Mouse (Mus musculus) limb, embryonic 14.5 days (tissue): ENCODE measurements around the gene Tfam. TPM values are rescaled to one million over a fixed set of nuclear protein-coding genes. Genes with fewer than 3 reads are reported as not detected.

Experiments
- ATAC-seq: fragments of 200-750 bp; cut with Nextera tagmentation; 2 replicates; pipeline ENCODE4 v1.8.0; 2017; ENCODE audit warnings: low read depth, moderate number of reproducible peaks, moderate TSS enrichment; ENCODE audit not compliant: low FRiP score
- DNase-seq: peaks from one replicate; pipeline ENCODE4 v3.0.0-alpha.2; 2015; ENCODE audit warnings: low spot score
- H3K27ac ChIP-seq: fragments of 300-500 bp; sonication (generic); replicated peaks from 2 replicates; pipeline ENCODE4 v1.5.1; 2014; ENCODE audit warnings: low read depth, mild to moderate bottlenecking, low read length, moderate library complexity, mixed read lengths
- H3K27me3 ChIP-seq: fragments of 300-500 bp; sonication (generic); 2 replicates; pipeline ENCODE4 v1.6.1; 2014; ENCODE audit warnings: low read length, mixed read lengths; ENCODE audit not compliant: control insufficient read depth, insufficient read depth
- H3K36me3 ChIP-seq: fragments of 300-500 bp; sonication (generic); 2 replicates; pipeline ENCODE4 v1.6.1; 2014; ENCODE audit warnings: mild to moderate bottlenecking, low read length, moderate library complexity, mixed read lengths; ENCODE audit not compliant: control insufficient read depth, insufficient read depth
- H3K4me1 ChIP-seq: fragments of 300-500 bp; sonication (generic); 2 replicates; pipeline ENCODE4 v1.6.1; 2014; ENCODE audit warnings: antibody characterized with exemption, low read length, mixed read lengths; ENCODE audit not compliant: control insufficient read depth, insufficient read depth
- H3K4me2 ChIP-seq: fragments of 300-500 bp; sonication (generic); replicated peaks from 2 replicates; pipeline ENCODE4 v1.6.1; 2014; ENCODE audit warnings: low read depth, mild to moderate bottlenecking, low read length, moderate library complexity; ENCODE audit not compliant: severe bottlenecking
- H3K4me3 ChIP-seq: fragments of 300-500 bp; sonication (generic); replicated peaks from 2 replicates; pipeline ENCODE4 v1.5.1; 2014; ENCODE audit warnings: low read length
- H3K9ac ChIP-seq: fragments of 300-500 bp; sonication (generic); 2 replicates; pipeline ENCODE4 v1.6.1; 2014; ENCODE audit warnings: mild to moderate bottlenecking, low read depth, low read length, moderate library complexity; ENCODE audit not compliant: severe bottlenecking
- H3K9me3 ChIP-seq: fragments of 300-500 bp; sonication (generic); 2 replicates; pipeline ENCODE4 v1.6.1; 2016; ENCODE audit warnings: low read length; ENCODE audit not compliant: control insufficient read depth
- POLR2A ChIP-seq: fragments of 200-500 bp; IDR thresholded peaks from 2 replicates; pipeline ENCODE4 v1.8.0; 2012; ENCODE audit warnings: inconsistent platforms, mild to moderate bottlenecking, moderate library complexity, borderline replicate concordance; ENCODE audit not compliant: insufficient read depth, insufficient read length; ENCODE audit errors: extremely low read depth
- WGBS: fragments of 180-500 bp; shearing (Covaris S2); extraction: QIAGEN DNeasy Blood & Tissue Kit; methylation state at CpG from one replicate; pipeline ENCODE4 v1.1.7; 2014; 5-methylcytosine and 5-hydroxymethylcytosine counted together
- polyA plus RNA-seq, 2 experiments: library from polyadenylated mRNA; depleted of rRNA in 1 of 2; stranded (reverse) in 1 of 2; unstranded in 1 of 2; fragments of >200 nt; fragmentation: Nextera tagmentation in 1 of 2; extraction: Ambion mirVana in 1 of 2; gene quantifications; 2 replicates each; pipeline versions ENCODE4 v1.2.1 to v1.2.3; 2012 to 2014

Tfam gene
- polyA plus RNA-seq, 2 experiments, result 28.4 to 58.7 TPM

GRCm38 (mm10) chr10:71200964-71201363 is 37.1 kb downstream of the Tfam start:
- no peak for DNase-seq
- Histone ChIP-seq H3K27me3 (no peaks in the 10 kb centered on the region), H3K4me1 (no peaks in the 10 kb centered on the region), H3K27ac (no peak overlapping the region), H3K9me3 (no peaks in the 10 kb centered on the region), H3K36me3 (no peaks in the 10 kb centered on the region), H3K4me2 (no peak overlapping the region), H3K9ac (no peak overlapping the region), H3K4me3 (no peak overlapping the region)
- ATAC-seq, result no peak
- TF ChIP-seq POLR2A, result no peak
- 52% methylated on average over 5 of the region's 5 CpGs for WGBS

- no peak overlapping the region for H3K4me3 ChIP-seq
- no peak for TF ChIP-seq POLR2A
- ATAC-seq (no peak), DNase-seq (no peak)
- H3K9ac ChIP-seq, result no peak overlapping the region
- H3K9me3 ChIP-seq, result no peaks in the 10 kb centered on the region
- 85% methylated on average over 8 of the region's 8 CpGs for WGBS
- no peak overlapping the region for H3K27ac ChIP-seq
- H3K4me1 ChIP-seq, result peaks cover 11% of the 10 kb centered on the region
- H3K4me2 ChIP-seq, result no peak overlapping the region
- no peaks in the 10 kb centered on the region for H3K27me3 ChIP-seq
- no peaks in the 10 kb centered on the region for H3K36me3 ChIP-seq
Observed at GRCm38 (mm10) chr10:71198676-71199075, 39.4 kb downstream of the Tfam start.

- Histone ChIP-seq H3K4me3 (no peak overlapping the region), H3K9me3 (no peaks in the 10 kb centered on the region), H3K4me2 (no peak overlapping the region), H3K36me3 (no peaks in the 10 kb centered on the region), H3K9ac (no peak overlapping the region), H3K4me1 (peaks cover 11% of the 10 kb centered on the region), H3K27me3 (no peaks in the 10 kb centered on the region), H3K27ac (no peak overlapping the region)
- WGBS, result 65% methylated on average over 14 of the region's 14 CpGs
- no peak for TF ChIP-seq POLR2A
- ATAC-seq, result no peak
- DNase-seq, result no peak
Observed at GRCm38 (mm10) chr10:71197036-71197785, 40.9 kb downstream of the Tfam start.

GRCm38 (mm10) chr10:71195501-71195900 is 42.6 kb downstream of the Tfam start:
- no peak for TF ChIP-seq POLR2A
- H3K9ac ChIP-seq, result no peak overlapping the region
- H3K27ac ChIP-seq, result no peak overlapping the region
- H3K4me3 ChIP-seq, result no peak overlapping the region
- H3K4me1 ChIP-seq, result peaks cover 11% of the 10 kb centered on the region
- WGBS, result 51% methylated on average over 9 of the region's 9 CpGs
- H3K4me2 ChIP-seq, result no peak overlapping the region
- H3K9me3 ChIP-seq, result no peaks in the 10 kb centered on the region
- no peaks in the 10 kb centered on the region for H3K27me3 ChIP-seq
- H3K36me3 ChIP-seq, result no peaks in the 10 kb centered on the region
- ATAC-seq (no peak), DNase-seq (no peak)

GRCm38 (mm10) chr10:71194713-71195112 is 43.4 kb downstream of the Tfam start:
- H3K4me1 ChIP-seq, result peaks cover 11% of the 10 kb centered on the region
- DNase-seq (no peak), ATAC-seq (no peak)
- H3K4me2 ChIP-seq, result no peak overlapping the region
- H3K36me3 ChIP-seq, result no peaks in the 10 kb centered on the region
- no peak for TF ChIP-seq POLR2A
- H3K4me3 ChIP-seq, result no peak overlapping the region
- no peak overlapping the region for H3K9ac ChIP-seq
- 72% methylated on average over 7 of the region's 7 CpGs for WGBS
- 0 out of 2 replicates have a peak overlapping the region, but pooled peaks have one; percentile 19 for H3K27ac ChIP-seq
- H3K27me3 ChIP-seq, result no peaks in the 10 kb centered on the region
- no peaks in the 10 kb centered on the region for H3K9me3 ChIP-seq

- DNase-seq, result no peak
Observed at GRCm38 (mm10) chr10:71193319-71193718, 44.8 kb downstream of the Tfam start.

More at GRCm38 (mm10) chr10:71193319-71193718, 44.8 kb downstream of the Tfam start:
- 70% methylated on average over 7 of the region's 7 CpGs for WGBS
- H3K4me3 ChIP-seq, result no peak overlapping the region
- no peaks in the 10 kb centered on the region for H3K27me3 ChIP-seq
- no peak overlapping the region for H3K27ac ChIP-seq
- no peak for ATAC-seq
- no peak overlapping the region for H3K9ac ChIP-seq
- no peak for TF ChIP-seq POLR2A
- peaks cover 11% of the 10 kb centered on the region for H3K4me1 ChIP-seq
- H3K9me3 ChIP-seq, result no peaks in the 10 kb centered on the region
- no peaks in the 10 kb centered on the region for H3K36me3 ChIP-seq
- no peak overlapping the region for H3K4me2 ChIP-seq
